Mouse (Mus musculus): ENCODE data around the gene Gm9887. TPM values are rescaled to one million over a fixed set of nuclear protein-coding genes. Genes with fewer than 3 reads are reported as not detected.

The Gm9887 gene
- total and polyA plus RNA-seq, 3 experiments = 3.4 to 4.3 TPM; not detected in 1

DNA sequence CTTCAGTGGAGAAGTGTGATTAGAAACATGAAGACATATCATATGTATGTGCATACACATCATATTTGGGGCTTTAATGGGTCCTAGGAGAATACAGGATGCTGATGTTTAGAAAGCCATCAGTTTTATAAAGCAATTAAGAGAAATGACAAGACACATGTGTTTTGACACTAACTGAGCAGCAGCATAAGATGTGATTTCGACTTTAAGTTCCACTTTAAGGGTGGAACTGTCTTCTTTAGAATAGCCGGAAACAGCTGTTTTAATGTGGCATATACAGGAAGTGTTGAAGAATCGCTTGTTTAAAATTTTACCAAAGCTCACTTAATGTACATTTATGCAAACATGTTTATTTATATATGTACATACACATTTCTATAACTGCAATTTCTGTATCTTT, 41.0 kb upstream of the Gm9887 start:
- no peak for DNase-seq (ENCODE audit: extremely low read depth)
- Histone ChIP-seq H3K27ac (ENCODE audit: insufficient read depth, low read depth) (no peak overlapping the region), H3K79me2 (replicated peaks; ENCODE audit: control insufficient read depth, extremely low read depth, insufficient read depth, poor library complexity, severe bottlenecking) (no peaks in the 10 kb centered on the region), H3K4me1 (ENCODE audit: control insufficient read depth in 1 of 2, insufficient read depth in 2 of 2) (peaks cover 32 to 53% of the 10 kb centered on the region in 2 experiments), H3K4me3 (replicated peaks in 1 of 3; ENCODE audit: low read depth in 2 of 3, low read length in 2 of 3, poor library complexity in 1 of 3) (no peak overlapping the region), H3K36me3 (replicated peaks in 1 of 2; ENCODE audit: control insufficient read depth in 1 of 2, insufficient read depth in 1 of 2, low read length in 1 of 2) (no peaks in the 10 kb centered on the region), H3K9me3 (replicated peaks; ENCODE audit: low read length) (no peaks in the 10 kb centered on the region), H3K9ac (ENCODE audit: insufficient read depth, low read depth) (no peak overlapping the region), H3K4me2 (ENCODE audit: insufficient read depth, low read depth, poor library complexity, severe bottlenecking) (no peak overlapping the region), H3K27me3 (replicated peaks) (no peaks in the 10 kb centered on the region)
- dilution Hi-C loops (cut with MboI; ENCODE audit: extremely low pct_ligation_motif_present, extremely low pct_unique_long_range_greater_than_20kb, low sequenced_read_pairs) = no loop called here
- TF ChIP-seq ELF1 (IDR thresholded peaks at IDR 0.05; ENCODE audit: low read depth, low read length) (no peak), USF2 (conservative IDR thresholded peaks at IDR 0.05; ENCODE audit: low read depth, low read length) (no peak), NRF1 (IDR thresholded peaks at IDR 0.05; ENCODE audit: low read depth, low read length) (no peak), CHD1 (IDR thresholded peaks at IDR 0.05; ENCODE audit: low read depth, low read length) (no peak), BHLHE40 (IDR thresholded peaks at IDR 0.05; ENCODE audit: low read depth, low read length) (no peak), MEF2A (IDR thresholded peaks at IDR 0.05; ENCODE audit: borderline replicate concordance, low read depth, low read length) (no peak), TBP (conservative IDR thresholded peaks at IDR 0.05; ENCODE audit: low read depth, low read length) (no peak), TCF12 (IDR thresholded peaks at IDR 0.05; ENCODE audit: low read depth, low read length) (no peak), PAX5 (IDR thresholded peaks at IDR 0.05; ENCODE audit: low read length) (no peak), MAFK (IDR thresholded peaks at IDR 0.05; ENCODE audit: insufficient replicate concordance, low read length) (no peak), MAZ (IDR thresholded peaks at IDR 0.05; ENCODE audit: low read depth, low read length) (no peak), E2F4 (IDR thresholded peaks at IDR 0.05; ENCODE audit: insufficient replicate concordance, low read depth, low read length) (no peak), CTCF (conservative IDR thresholded peaks at IDR 0.05 in 1 of 2, IDR thresholded peaks at IDR 0.05 in 1 of 2; ENCODE audit: low read depth in 2 of 2, low read length in 2 of 2) (no peak)
- in situ Hi-C loops (cut with MboI; ENCODE audit: low pct_ligation_motif_present, low pct_unique_long_range_greater_than_20kb, low sequenced_read_pairs) = no loop called here

DNA sequence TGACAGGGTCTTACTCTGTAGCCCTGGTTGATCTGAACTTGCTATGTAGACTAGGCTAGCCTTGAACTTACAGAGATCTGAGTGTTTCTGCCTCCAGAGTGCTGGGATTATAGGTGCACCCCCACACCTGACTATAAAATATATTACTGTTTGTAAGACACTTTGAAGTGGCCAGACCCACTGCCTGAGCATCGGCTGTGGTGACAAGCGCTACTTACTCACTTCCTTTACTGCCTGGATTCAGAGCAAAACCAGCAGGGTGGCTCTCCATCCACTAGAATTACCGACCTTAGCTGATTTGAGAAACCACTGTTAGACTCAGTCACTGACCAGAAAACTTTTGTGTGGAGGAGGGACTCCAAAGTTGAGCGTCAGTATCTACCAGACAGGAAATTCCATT, 39.7 kb upstream of the Gm9887 start:
- Histone ChIP-seq H3K9me3 (replicated peaks; ENCODE audit: low read length) (no peaks in the 10 kb centered on the region), H3K9ac (ENCODE audit: insufficient read depth, low read depth) (no peak overlapping the region), H3K4me3 (replicated peaks in 1 of 3; ENCODE audit: low read depth in 2 of 3, low read length in 2 of 3, poor library complexity in 1 of 3) (no peak overlapping the region), H3K79me2 (replicated peaks; ENCODE audit: control insufficient read depth, extremely low read depth, insufficient read depth, poor library complexity, severe bottlenecking) (no peaks in the 10 kb centered on the region), H3K4me2 (ENCODE audit: insufficient read depth, low read depth, poor library complexity, severe bottlenecking) (no peak overlapping the region), H3K36me3 (replicated peaks in 1 of 2; ENCODE audit: control insufficient read depth in 1 of 2, insufficient read depth in 1 of 2, low read length in 1 of 2) (no peaks in the 10 kb centered on the region), H3K4me1 (ENCODE audit: control insufficient read depth in 1 of 2, insufficient read depth in 2 of 2) (peaks cover 28 to 44% of the 10 kb centered on the region in 2 experiments), H3K27ac (ENCODE audit: insufficient read depth, low read depth) (no peak overlapping the region), H3K27me3 (replicated peaks) (no peaks in the 10 kb centered on the region)
- TF ChIP-seq MAFK (IDR thresholded peaks at IDR 0.05; ENCODE audit: insufficient replicate concordance, low read length) (no peak), HCFC1 (IDR thresholded peaks at IDR 0.05; ENCODE audit: low read depth, low read length) (no peak), IRF4 (IDR thresholded peaks at IDR 0.05; ENCODE audit: low read depth, low read length) (no peak), ZC3H11A (IDR thresholded peaks at IDR 0.05; ENCODE audit: low read depth, low read length) (no peak), GABPA (IDR thresholded peaks at IDR 0.05; ENCODE audit: insufficient replicate concordance, low read depth, low read length) (no peak), TBP (conservative IDR thresholded peaks at IDR 0.05; ENCODE audit: low read depth, low read length) (no peak), MAZ (IDR thresholded peaks at IDR 0.05; ENCODE audit: low read depth, low read length) (no peak), NELFE (IDR thresholded peaks at IDR 0.05; ENCODE audit: low read depth, low read length) (no peak), MAX (IDR thresholded peaks at IDR 0.05; ENCODE audit: low read length) (no peak), MXI1 (IDR thresholded peaks at IDR 0.05; ENCODE audit: low read depth, low read length) (no peak), ZMIZ1 (IDR thresholded peaks at IDR 0.05; ENCODE audit: low read depth, low read length) (no peak), UBTF (IDR thresholded peaks at IDR 0.05; ENCODE audit: low read depth, low read length) (no peak), NRF1 (IDR thresholded peaks at IDR 0.05; ENCODE audit: low read depth, low read length) (no peak), MYC (IDR thresholded peaks at IDR 0.05; ENCODE audit: low read depth, low read length) (no peak), RCOR1 (conservative IDR thresholded peaks at IDR 0.05; ENCODE audit: low read depth, low read length) (no peak)
- in situ Hi-C loops (cut with MboI; ENCODE audit: low pct_ligation_motif_present, low pct_unique_long_range_greater_than_20kb, low sequenced_read_pairs) (no loop called here), dilution Hi-C loops (cut with MboI; ENCODE audit: extremely low pct_ligation_motif_present, extremely low pct_unique_long_range_greater_than_20kb, low sequenced_read_pairs) (no loop called here)
- no peak for DNase-seq (ENCODE audit: extremely low read depth)
